Mouse (Mus musculus) layer of hippocampus, postnatal 14 days (tissue): ENCODE measurements around the gene Ttyh1. TPM values are rescaled to one million over a fixed set of nuclear protein-coding genes. Genes with fewer than 3 reads are reported as not detected.

Experiments used
- DNase-seq, 2 experiments: peaks; one replicate each; pipeline ENCODE4 v3.0.0; 2021 to 2022; ENCODE audit warnings: low spot score in 2 of 2, mixed read lengths in 1 of 2
- total RNA-seq, 2 experiments: library from RNA; stranded (reverse); gene quantifications; 2 replicates each; pipeline ENCODE4 v1.2.3; 2021

The Ttyh1 gene
- total RNA-seq, 2 experiments from 2014 or later: 671 to 757 TPM

DNA sequence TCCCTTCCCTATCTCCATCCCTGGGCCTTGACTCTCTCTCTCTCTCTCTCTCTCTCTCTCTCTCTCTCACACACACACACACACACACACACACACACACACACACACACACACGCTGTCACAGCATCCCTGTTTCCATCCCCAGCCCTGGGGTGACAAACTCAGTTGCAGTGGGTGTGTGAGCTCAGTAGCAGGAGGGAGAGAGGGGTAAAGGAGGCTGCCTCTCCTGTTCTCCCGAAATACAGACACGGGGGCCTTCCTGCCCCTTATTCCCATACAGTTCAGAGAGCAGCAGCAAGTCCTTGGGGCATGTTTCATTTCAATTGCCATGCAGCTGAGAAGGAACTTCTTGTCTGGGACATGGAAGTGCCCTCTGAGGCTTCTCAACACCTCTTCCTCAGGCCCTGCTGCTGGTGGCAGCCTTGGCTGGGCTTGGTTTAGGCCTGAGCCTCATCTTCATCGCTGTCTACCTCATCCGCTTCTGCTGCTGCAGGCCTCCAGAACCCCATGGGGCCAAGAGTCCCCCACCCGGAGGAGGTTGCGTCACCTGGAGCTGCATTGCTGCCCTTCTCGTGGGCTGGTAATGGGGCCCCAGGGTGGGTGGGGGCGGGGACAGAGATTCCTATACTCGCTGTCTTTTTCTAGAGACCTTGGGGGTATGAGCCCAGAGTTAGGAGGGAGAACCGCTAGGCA is 3.0 kb downstream of the Ttyh1 start:
- DNase-seq: no peak

DNA sequence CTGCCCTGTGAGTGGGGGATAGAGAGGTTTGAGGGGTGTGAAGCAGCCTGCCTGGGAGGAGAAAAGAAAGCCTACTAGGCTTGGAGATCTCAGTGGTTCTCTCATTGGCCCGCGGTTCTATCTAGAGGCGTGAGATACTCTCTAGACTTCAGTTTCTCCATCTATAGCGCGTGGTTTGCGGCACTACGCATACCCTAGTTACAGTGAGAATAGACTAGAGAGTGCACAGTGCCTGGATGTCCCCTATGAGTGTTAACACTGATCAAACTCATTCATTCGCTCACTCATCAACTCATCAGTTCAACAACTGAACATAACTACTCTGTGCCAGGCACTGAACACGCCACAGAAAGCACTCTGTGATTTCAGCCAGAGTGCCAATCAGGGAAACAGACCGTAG is 3.6 kb downstream of the Ttyh1 start:
- DNase-seq: no peak

DNA sequence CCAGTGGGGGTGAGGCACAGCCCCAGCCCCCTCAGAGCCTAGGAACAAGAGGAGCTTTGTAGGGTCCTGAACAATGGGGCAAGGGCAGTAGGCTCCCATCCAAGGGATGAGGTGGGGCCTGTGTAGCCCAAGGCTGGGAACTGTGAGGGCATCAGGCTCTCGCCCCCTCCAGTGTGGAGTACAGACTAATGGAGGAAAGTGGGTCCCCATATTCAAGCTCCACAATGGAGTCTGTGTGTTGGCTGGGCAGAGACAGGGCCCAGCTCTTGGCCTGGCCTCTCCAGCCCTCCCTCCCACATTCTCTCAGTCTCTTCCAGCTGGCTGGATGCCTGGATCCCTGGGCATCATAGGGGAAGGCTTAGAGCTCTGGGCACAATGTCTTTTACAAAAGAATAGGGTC is 4.5 kb downstream of the Ttyh1 start:
- DNase-seq: peak; percentile 77 to 92

DNA sequence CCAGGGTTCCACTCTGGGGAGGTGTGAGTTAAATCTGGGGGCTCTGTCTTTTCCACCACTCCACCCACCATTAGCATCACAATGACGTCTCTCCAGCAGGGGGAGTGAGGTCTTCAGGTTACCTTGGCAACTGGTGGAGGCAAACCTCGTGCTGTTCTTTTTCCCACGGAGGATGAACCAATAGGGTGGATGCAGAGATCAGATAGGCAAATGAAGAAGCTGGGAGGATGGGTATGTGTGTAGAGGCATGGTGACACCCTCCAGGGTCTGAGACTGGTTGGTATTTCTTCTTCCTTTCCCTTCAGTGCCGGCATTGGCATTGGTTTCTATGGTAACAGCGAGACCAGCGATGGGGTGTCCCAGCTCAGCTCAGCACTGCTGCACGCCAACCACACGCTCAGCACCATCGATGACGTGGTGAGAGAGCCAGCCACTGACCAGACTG is 5.1 kb downstream of the Ttyh1 start:
- DNase-seq: peak; percentile 87 to 96

DNA sequence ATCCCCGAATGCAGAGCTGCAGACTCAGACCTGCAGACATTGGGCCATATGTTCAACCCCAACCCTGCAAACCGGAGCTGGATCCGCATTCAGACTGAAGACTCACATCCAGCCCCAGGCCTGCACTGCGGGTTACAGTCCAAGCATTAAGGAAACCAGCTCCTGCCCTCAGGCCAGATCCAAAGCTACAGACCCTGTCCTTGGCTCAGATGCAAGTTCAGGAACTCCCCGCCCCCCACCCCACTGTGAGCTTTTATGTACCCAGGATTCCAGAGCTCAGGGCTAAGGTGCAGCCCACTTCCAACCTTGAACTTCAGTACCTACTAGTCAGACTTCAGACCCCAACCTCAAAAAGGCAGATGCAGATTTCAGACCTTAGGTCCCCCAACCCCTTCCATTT is 5.6 kb downstream of the Ttyh1 start:
- no peak for DNase-seq

DNA sequence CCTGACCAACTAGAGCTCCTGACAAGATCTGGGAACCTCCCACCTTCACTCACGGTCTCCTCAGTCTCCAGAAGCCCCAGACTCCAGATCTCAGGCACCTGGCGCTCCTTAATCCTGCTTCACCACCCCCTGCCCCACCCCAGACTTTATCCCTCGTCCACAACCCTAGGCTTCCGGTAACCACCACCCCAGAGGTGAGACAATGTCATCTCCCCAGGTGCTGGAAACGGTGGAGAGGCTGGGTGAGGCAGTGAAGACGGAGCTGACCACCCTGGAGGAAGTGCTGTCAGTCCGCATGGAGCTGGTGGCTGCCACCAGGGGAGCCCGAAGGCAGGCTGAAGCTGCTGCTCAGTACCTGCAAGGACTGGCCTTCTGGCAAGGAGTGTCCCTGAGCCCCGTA is 6.1 kb downstream of the Ttyh1 start:
- DNase-seq: no peak

DNA sequence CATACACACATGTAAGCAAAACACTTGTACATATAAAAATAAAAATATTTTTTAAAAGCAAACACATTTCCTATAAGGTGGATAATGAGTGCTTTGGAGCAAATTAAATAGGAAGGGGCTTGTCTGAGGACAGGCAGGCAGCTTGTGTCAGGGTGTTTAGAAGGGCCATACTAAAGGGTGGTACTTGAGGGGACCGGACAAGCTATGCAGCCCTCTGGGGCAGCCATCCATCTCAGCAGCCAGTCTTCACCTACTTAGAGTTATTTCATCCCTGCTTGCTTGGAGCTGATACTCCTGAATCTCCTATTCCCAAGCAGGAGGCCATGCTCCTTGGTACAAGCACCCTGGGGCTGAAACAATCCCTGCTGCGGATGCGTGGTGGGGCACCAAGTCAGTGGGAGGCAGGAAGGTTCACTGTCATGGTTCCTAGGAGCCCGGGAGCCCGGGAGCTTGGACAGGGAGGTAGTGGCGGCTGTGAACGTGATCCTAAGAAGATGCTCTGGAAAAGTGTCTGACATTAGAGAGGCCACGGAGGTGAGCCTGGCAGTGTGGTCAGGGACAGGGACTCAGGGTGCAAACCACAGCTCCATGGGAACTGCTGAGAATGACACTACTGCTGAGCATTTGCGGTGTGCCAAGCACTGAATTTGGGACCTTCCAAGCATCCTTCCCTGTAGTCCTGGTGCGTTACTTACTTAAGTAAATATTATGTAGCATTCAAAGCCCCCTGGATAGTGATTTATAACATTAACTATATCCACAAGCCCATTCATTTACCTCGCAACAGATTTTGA is 8.0 kb downstream of the Ttyh1 start:
- no peak for DNase-seq

DNA sequence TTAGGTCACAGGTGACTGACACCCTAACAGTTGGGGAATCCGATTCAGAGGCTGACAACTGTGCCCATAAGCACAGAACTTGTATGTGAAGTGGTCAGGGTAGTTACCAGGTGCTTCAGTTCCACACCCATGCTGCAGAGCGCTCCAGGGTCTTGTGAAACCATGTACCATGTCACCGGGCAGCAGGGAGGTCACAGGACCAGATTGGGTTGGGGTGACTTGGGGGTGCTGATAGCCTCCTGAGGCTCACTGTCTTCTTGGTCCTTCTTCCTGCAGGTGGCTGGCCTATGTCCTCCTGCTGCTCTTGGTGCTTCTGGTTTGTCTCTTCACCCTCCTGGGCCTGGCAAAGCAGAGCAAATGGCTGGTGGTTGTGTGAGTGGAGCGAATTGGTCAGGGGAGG is 8.7 kb downstream of the Ttyh1 start:
- no peak for DNase-seq

DNA sequence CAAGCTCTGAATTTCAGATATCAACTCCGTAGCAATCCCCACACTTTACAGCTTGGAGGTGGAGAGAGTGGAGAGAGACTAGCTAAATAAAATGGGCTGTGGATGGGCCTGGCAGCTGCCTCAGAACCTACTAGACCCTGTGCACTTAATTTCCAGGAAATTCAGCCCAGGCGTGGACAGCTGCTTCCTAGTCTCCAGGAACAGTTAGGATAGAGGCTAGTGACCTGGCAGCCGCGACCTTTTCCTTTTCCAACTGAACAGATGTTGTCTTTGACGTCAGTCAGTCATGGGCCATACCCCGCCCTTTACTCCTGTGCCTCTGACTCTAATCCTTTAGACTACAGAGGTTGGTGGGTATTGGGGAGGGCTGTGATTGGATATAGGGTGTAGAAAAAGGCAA is 9.7 kb downstream of the Ttyh1 start:
- no peak for DNase-seq

DNA sequence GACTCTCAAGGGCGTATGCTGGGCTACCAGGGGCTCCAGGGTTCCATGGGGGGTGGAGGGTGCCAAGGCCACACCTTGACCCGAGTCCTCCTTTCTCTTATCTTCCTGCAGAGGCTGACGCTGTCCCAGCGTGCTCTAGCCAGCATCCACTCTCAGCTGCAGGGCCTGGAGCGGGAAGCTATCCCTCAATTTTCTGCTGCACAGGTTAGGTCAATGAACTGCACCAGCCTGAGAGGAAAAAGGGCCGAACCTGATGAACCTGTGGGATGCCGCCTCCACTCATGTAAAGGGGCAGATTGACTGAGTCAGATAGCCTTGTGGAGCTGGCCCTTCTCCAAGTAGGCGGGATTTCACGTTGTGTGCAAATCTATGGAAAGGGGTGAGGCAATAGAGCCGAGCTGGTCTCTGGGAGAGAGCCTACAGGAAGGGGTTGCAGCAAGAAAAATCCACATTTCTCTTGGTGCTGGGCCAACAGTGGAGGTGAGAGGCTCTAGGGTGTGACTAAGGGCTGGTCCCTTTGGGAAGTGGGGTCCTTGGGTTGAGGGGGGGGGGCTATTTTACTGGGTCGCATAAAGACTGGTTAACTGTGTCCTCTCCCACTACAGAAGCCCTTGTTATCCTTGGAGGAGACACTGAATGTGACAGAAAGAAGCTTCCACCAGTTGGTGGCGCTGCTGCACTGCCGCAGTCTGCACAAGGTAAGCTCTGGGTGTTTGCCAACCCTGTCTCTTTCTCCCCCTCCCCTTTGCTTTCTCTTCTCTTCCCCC is 11.7 kb downstream of the Ttyh1 start:
- peak; percentile 81 to 89 for DNase-seq

DNA sequence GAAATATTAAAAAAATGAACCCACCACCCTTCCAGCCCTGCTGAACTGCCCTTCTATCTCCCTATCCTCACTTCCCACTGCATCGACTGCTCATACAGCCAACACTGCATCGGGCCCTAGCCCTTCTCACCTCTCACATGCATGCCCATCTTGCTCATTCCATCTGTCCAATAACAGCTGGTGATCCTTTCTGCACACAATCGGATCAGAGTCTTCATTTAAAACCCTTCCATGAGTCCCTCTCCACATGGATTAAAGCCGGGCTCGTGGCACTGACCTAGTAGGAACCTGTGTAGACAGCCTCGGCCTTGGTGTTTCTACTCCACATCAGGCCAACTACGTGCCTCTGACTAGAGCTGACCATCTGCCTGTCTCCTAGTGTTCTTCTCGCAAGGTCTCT is 12.8 kb downstream of the Ttyh1 start:
- DNase-seq: no peak

DNA sequence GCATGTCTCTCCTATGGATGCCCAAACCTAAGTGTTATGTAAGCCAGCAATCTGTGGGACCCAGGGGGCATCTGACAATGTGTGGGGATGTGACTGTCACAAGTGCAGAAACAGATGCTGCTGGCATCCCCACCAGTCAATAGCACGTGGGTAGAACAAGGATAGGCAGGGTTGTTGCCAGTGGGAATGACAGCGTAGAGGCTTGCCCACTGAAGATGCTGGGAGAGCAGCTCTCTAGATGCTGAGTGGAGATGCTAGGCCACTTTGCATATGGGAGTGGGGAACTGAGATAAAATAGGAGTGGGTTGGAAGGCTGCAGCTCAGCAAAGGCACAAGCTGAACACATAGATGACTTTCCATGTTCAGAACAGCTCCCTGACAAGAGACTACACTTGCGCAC is 13.4 kb downstream of the Ttyh1 start:
- peak in 1 of 2 experiments; percentile 73 for DNase-seq

DNA sequence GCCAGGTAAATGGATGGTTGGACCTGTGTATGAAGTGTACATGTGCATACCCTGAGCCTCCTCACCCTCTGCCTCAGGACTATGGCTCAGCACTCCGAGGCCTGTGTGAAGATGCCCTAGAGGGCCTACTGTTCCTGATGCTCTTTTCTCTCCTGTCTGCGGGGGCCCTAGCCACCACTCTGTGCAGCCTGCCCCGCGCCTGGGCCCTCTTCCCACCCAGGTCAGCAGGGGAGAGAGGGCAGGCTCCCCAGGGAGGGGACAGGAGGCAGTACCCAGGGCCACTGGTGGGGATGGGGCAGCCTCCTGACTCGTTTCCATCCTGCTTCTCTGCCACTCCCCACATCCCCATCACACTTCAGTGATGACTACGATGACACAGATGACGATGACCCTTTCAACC is 13.8 kb downstream of the Ttyh1 start:
- DNase-seq: no peak

DNA sequence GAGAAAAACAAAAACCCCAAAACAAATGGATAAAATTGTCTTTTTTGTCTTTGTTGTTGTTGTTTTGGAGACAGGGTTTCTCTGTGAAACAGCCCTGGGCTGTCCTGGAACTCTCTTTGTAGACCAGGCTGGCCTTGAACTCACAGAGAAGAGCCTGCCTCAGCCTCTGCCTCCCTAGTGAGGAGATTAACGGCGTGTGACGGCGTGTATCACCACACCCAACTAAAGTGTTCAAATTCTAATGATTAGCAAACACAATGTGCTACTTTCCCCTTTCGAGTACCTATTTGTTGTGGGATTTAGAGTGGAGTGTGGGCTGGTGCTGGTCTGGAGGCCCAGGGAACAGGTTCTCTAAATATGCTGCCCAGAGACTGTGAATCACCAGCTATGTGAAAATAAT is 15.7 kb downstream of the Ttyh1 start:
- DNase-seq: peak in 1 of 2 experiments; percentile 0

DNA sequence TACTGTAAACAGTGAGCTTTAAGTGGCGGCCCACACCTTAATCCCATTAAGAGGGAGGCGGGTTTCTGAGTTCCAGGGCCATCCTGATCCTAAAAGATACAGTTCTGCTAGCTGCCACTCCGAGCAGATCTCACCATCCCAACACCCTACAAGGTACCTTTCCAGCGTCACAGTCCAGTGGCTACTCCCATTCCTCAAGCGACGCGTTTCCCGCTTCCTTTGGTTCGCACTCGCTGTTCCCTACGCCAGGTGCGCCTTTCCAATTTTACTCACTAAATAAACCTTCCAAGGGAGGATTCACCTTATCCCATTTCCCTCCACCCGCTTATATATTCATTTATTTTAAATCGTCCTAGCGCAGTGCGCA is 17.2 kb downstream of the Ttyh1 start:
- DNase-seq: peak in 1 of 2 experiments; percentile 54

DNA sequence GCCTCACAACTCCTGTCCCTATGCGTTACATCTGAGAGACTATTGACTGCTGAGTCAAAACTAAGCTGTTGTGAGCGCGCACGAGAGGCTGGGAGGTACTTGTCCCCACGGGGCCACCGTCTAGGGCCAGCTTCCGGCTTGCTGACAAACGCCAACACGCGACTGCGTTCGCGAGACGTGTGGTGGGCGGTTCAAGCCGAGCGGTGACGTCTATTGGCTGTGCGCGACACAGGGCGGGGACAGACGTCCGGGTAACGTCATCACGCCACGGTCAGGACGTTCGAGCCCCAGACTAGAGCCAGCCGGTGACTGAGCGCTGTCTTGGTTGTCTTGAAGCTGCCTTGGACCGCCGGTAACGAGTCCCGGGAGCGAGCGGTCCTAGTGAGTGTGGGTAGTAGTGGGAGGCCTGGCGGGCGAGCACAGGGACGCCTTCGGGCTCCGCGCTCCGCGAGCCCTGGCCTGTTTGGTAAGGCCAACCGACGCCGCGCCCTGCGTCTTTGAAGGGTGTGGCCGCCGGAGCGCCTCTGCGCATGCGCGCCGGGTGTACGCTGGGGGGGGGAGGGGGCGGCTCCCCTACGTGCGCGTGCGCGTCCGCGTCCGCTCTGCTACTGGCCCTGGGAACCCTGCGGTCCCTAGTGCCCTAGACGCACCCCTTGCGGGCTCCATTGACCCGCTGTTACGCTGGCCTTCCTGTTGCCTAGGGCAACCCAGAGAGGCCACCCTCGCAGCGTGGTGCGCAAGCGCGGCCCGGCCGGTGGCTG is 17.7 kb downstream of the Ttyh1 start, which contains the start of gene Leng8:
TSS of gene Leng8 (plus strand) at position 269 of the 761 bp plus-strand sequence.
- DNase-seq: peak; percentile 100

DNA sequence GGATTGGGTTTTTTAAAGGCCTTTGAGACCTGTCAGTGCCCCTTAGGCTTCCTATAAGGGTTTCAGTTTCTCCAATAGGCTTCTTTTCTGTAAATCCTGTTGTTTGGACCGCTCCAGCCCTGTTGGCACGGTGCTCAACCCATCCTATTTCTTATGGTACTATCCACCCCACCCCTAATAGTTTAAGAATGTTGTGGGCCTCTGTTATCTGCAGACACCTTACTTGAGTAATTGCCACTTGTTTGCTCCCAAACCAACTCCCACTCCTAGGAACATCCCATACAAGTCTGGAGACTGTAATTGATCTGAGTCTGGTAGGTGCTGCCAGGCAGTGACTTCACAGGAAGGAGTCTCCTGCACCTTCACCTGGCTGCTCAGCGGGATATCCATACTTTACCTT is 18.5 kb downstream of the Ttyh1 start:
- DNase-seq: peak in 1 of 2 experiments; percentile 3

DNA sequence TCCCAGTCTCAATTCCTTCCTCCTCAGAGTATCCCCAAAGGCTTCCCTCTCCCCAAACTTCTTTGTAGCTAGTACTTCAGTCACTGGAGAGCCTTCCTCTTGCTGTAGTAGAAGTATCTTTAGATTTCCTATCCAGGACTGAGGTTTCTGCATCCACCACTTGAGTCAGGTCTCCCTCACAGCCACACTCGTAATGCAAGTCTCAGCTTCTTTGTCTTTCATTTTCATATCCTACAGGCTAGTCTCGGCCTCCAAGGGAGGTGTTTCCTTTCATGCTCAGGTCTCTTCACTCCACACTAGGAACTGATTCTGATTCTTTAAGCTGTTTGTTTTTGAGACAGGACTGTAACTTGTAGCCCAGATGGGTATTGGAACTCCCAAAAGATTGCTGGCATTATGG is 19.0 kb downstream of the Ttyh1 start:
- no peak for DNase-seq

DNA sequence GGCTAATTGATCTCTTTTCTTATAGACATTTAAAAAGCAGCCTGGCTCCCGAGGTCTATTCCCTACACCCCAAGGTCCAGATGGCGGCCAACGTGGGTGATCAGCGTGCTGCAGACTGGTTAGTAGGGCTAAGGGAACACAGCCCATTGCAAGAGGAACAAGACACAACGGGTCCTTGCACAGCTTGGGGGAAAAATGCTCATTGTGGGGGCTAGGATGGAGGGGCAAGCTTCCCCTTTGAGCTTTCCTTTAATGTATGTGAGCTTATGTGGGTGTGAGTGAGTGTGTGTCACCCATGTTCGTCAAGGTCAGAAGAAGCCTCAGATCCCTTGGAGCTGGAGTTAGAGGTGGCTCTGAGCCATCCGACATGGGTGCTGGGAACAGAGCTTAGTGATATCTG is 19.5 kb downstream of the Ttyh1 start:
- DNase-seq: no peak

DNA sequence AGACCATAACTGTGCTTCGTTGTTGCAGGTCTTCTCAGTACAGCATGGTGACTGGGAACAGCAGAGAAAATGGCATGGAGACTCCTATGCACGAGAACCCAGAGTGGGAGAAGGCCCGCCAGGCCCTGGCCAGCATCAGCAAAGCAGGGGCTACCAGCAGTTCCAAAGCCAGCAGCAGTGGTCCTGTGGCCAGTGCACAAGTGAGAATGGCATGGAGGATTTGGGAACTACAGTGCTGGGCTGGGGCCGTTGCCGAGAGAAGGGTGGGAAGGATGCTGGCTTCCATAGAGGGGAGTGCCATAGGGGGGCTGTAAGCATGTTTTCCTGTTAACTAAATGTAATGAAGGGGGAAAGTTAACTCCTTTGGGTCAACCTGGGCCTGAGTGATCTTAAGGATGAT is 20.2 kb downstream of the Ttyh1 start:
- peak in 1 of 2 experiments; percentile 0 for DNase-seq

DNA sequence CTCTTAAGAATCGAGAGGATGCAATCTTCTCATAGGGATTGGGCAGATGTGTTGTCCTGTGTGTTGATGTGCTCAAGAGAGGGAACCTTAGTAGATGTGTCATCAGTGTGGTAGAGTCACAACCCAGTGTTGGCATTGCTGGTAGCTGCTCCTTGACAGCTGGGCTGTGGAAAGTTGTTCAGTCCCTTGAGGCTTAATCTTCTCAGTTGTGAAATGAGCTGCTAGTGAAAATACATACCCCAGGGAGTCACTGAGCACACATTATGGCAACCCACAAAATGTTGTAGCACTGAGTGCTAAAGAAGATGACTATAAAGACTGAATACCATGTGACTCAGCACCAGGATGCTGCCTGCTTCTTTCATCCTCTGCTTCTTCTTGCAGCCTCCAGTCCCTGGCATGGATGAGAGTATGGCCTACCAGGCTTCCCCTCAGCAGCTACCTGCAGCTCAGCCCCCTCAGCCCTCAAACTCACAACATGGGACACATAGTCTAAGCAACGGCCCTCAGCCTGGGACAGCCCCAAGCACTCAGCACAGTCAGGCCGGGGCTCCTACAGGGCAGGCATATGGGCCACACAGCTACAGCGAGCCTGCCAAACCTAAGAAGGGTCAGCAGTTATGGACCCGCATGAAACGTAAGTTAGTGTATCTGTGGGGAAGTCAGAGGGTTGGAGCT is 22.6 kb downstream of the Ttyh1 start:
- no peak for DNase-seq
